Mouse (Mus musculus) cortical plate, adult 2 months (tissue): ENCODE data around the gene Atf6. TPM values are rescaled to one million over a fixed set of nuclear protein-coding genes. Genes with fewer than 3 reads are reported as not detected.
A peak's percentile ranks its signal among the peaks of the same experiment; 100 is the strongest.

Experiments used
- H3K27ac ChIP-seq: fragments of 200-500 bp; 2 replicates; pipeline ENCODE4 v1.5.1; 2012; ENCODE audit warnings: low read length, control low read depth, inconsistent platforms; ENCODE audit not compliant: insufficient read depth
- H3K4me1 ChIP-seq: fragments of 200-500 bp; 2 replicates; pipeline ENCODE4 v1.6.1; 2011; ENCODE audit warnings: low read length; ENCODE audit not compliant: control insufficient read depth, insufficient read depth
- H3K4me3 ChIP-seq: fragments of 200-500 bp; 2 replicates; pipeline ENCODE4 v1.5.1; 2011; ENCODE audit warnings: mild to moderate bottlenecking, low read length, control low read depth; ENCODE audit not compliant: insufficient read depth
- CTCF ChIP-seq: fragments of 200-500 bp; IDR thresholded peaks from 2 replicates; pipeline ENCODE4 v1.5.1; 2011; ENCODE audit warnings: mild to moderate bottlenecking, control low read depth, low read length; ENCODE audit not compliant: insufficient read depth; ENCODE audit errors: extremely low read depth
- POLR2A ChIP-seq: fragments of 200-500 bp; IDR thresholded peaks from 2 replicates; pipeline ENCODE4 v1.6.1; 2011; ENCODE audit warnings: mild to moderate bottlenecking, low read length, control low read depth; ENCODE audit not compliant: insufficient read depth; ENCODE audit errors: extremely low read depth
- polyA plus RNA-seq: library from polyadenylated mRNA; depleted of rRNA; stranded (reverse); fragments of >200 nt; gene quantifications from 2 replicates; pipeline ENCODE4 v1.2.3, GENCODE M21; 2012

Atf6 gene
- polyA plus RNA-seq, 1 experiment = 25.9 TPM

- TF ChIP-seq CTCF (no peak), POLR2A (no peak)
- no peak overlapping the region for H3K4me3 ChIP-seq
- H3K27ac ChIP-seq = no peak overlapping the region
- peaks cover 2% of the 10 kb centered on the region for H3K4me1 ChIP-seq
Observed at GRCm38 (mm10) chr1:170787643-170788042, 79.9 kb downstream of the Atf6 start.

GRCm38 (mm10) chr1:170786570-170787341 lies 80.8 kb downstream of the Atf6 start:
- H3K27ac ChIP-seq = no peak overlapping the region
- no peak overlapping the region for H3K4me3 ChIP-seq
- H3K4me1 ChIP-seq = peaks cover 2% of the 10 kb centered on the region
- TF ChIP-seq POLR2A (no peak), CTCF (no peak)

GRCm38 (mm10) chr1:170777688-170778087 lies 89.9 kb downstream of the Atf6 start:
- H3K4me3 ChIP-seq = no peak overlapping the region
- TF ChIP-seq CTCF = peak; percentile 16; the same call in 1 of the 2 replicates
- no peak for TF ChIP-seq POLR2A
- no peak overlapping the region for H3K27ac ChIP-seq
- no peaks in the 10 kb centered on the region for H3K4me1 ChIP-seq

- H3K4me3 ChIP-seq = no peak overlapping the region
- TF ChIP-seq CTCF (no peak), POLR2A (no peak)
- H3K27ac ChIP-seq = no peak overlapping the region
- H3K4me1 ChIP-seq = no peaks in the 10 kb centered on the region; the same call in 1 of the 2 replicates
Observed at GRCm38 (mm10) chr1:170774431-170774830, 93.1 kb downstream of the Atf6 start.

- TF ChIP-seq POLR2A = no peak
- no peak for TF ChIP-seq CTCF
- H3K4me1 ChIP-seq = no peaks in the 10 kb centered on the region; the same call in 1 of the 2 replicates
- no peak overlapping the region for H3K4me3 ChIP-seq
- no peak overlapping the region for H3K27ac ChIP-seq
Observed at GRCm38 (mm10) chr1:170773506-170773905, 94.1 kb downstream of the Atf6 start.

- TF ChIP-seq POLR2A (no peak), CTCF (no peak)
- Histone ChIP-seq H3K4me1 (peaks cover 4% of the 10 kb centered on the region), H3K27ac (no peak overlapping the region), H3K4me3 (no peak overlapping the region)
Observed at GRCm38 (mm10) chr1:170771437-170772003, 96.1 kb downstream of the Atf6 start.

- H3K4me1 ChIP-seq = peaks cover 4% of the 10 kb centered on the region
- H3K27ac ChIP-seq = no peak overlapping the region
- TF ChIP-seq CTCF (no peak), POLR2A (no peak)
Observed at GRCm38 (mm10) chr1:170770691-170771090, 96.9 kb downstream of the Atf6 start.

GRCm38 (mm10) chr1:170766997-170767396 lies 100.6 kb downstream of the Atf6 start:
- Histone ChIP-seq H3K4me1 (peaks cover 4% of the 10 kb centered on the region), H3K4me3 (no peak overlapping the region), H3K27ac (no peak overlapping the region)
- TF ChIP-seq POLR2A (no peak), CTCF (no peak)

More at GRCm38 (mm10) chr1:170770691-170771090, 96.9 kb downstream of the Atf6 start:
- H3K4me3 ChIP-seq = no peak overlapping the region

GRCm38 (mm10) chr1:170764798-170765197 lies 102.8 kb downstream of the Atf6 start:
- Histone ChIP-seq H3K4me3 (no peak overlapping the region), H3K27ac (no peak overlapping the region), H3K4me1 (peaks cover 4% of the 10 kb centered on the region)
- TF ChIP-seq POLR2A (no peak), CTCF (no peak)

- no peak overlapping the region for H3K4me3 ChIP-seq
- no peaks in the 10 kb centered on the region for H3K4me1 ChIP-seq
- TF ChIP-seq CTCF = no peak
- no peak for TF ChIP-seq POLR2A
- no peak overlapping the region for H3K27ac ChIP-seq
Observed at GRCm38 (mm10) chr1:170761634-170762033, 105.9 kb downstream of the Atf6 start.
